Mouse (Mus musculus) intestine, embryonic 16.5 days (tissue): Measurements from ENCODE around the gene Mmp15. TPM values are rescaled to one million over a fixed set of nuclear protein-coding genes. Genes with fewer than 3 reads are reported as not detected.

Experiments used
- ATAC-seq: fragments of 200-750 bp; cut with Nextera tagmentation; 2 replicates; pipeline ENCODE4 v1.8.0; 2017; ENCODE audit warnings: moderate TSS enrichment, moderate library complexity
- H3K27ac ChIP-seq: fragments of 300-500 bp; sonication (generic); 2 replicates; pipeline ENCODE4 v1.5.1; 2014; ENCODE audit warnings: mild to moderate bottlenecking, low read length
- H3K27me3 ChIP-seq: fragments of 300-500 bp; sonication (generic); replicated peaks from 2 replicates; pipeline ENCODE4 v1.6.1; 2014; ENCODE audit warnings: low read length, control low read depth, mixed read lengths; ENCODE audit not compliant: control insufficient read depth, insufficient read depth
- H3K36me3 ChIP-seq: fragments of 300-500 bp; sonication (generic); 2 replicates; pipeline ENCODE4 v1.6.1; 2014; ENCODE audit warnings: low read length, control low read depth; ENCODE audit not compliant: control insufficient read depth, insufficient read depth
- H3K4me1 ChIP-seq: fragments of 300-500 bp; sonication (generic); 2 replicates; pipeline ENCODE4 v1.6.1; 2014; ENCODE audit warnings: low read length, control low read depth, mixed read lengths; ENCODE audit not compliant: control insufficient read depth, insufficient read depth
- H3K4me2 ChIP-seq: fragments of 300-500 bp; sonication (generic); 2 replicates; pipeline ENCODE4 v1.6.1; 2014; ENCODE audit warnings: low read depth, low read length, control low read depth
- H3K4me3 ChIP-seq: fragments of 300-500 bp; sonication (generic); 2 replicates; pipeline ENCODE4 v1.5.1; 2014; ENCODE audit warnings: mild to moderate bottlenecking, low read length
- H3K9ac ChIP-seq: fragments of 300-500 bp; sonication (generic); 2 replicates; pipeline ENCODE4 v1.6.1; 2014; ENCODE audit warnings: low read depth, low read length
- H3K9me3 ChIP-seq: fragments of 300-500 bp; sonication (generic); 2 replicates; pipeline ENCODE4 v1.6.1; 2016; ENCODE audit warnings: low read length, control low read depth; ENCODE audit not compliant: control insufficient read depth
- WGBS: fragments of 180-500 bp; shearing (Covaris S2); extraction: QIAGEN DNeasy Blood & Tissue Kit; methylation state at CpG from one replicate; pipeline ENCODE4 v1.1.7; 2014; 5-methylcytosine and 5-hydroxymethylcytosine counted together
- polyA plus RNA-seq: library from polyadenylated mRNA; unstranded; fragments of >200 nt; fragmentation: Nextera tagmentation; extraction: Ambion mirVana; gene quantifications from 2 replicates; pipeline ENCODE4 v1.2.1, GENCODE M21; 2015

The Mmp15 gene
- polyA plus RNA-seq, 1 experiment from 2014 or later: 7.9 TPM

GRCm38 (mm10) chr8:95396752-95397151 lies 44.7 kb downstream of the Mmp15 start:
- Histone ChIP-seq H3K27me3 (no peaks in the 10 kb centered on the region), H3K4me1 (peaks cover 10% of the 10 kb centered on the region), H3K9ac (no peak overlapping the region), H3K4me3 (no peak overlapping the region), H3K4me2 (no peak overlapping the region), H3K9me3 (no peaks in the 10 kb centered on the region), H3K36me3 (no peaks in the 10 kb centered on the region), H3K27ac (0 out of 2 replicates have a peak overlapping the region, but pooled peaks have one; percentile 7)
- ATAC-seq: no peak
- 63% methylated on average over 11 of the region's 11 CpGs for WGBS

GRCm38 (mm10) chr8:95397201-95397600 lies 45.1 kb downstream of the Mmp15 start:
- Histone ChIP-seq H3K4me1 (peaks cover 10% of the 10 kb centered on the region), H3K4me3 (no peak overlapping the region), H3K36me3 (no peaks in the 10 kb centered on the region), H3K4me2 (no peak overlapping the region), H3K9me3 (no peaks in the 10 kb centered on the region), H3K9ac (no peak overlapping the region), H3K27me3 (no peaks in the 10 kb centered on the region), H3K27ac (0 out of 2 replicates have a peak overlapping the region, but pooled peaks have one; percentile 7)
- ATAC-seq: no peak
- WGBS: 46% methylated on average over 5 of the region's 5 CpGs

- Histone ChIP-seq H3K4me1 (peaks cover 10% of the 10 kb centered on the region), H3K9me3 (no peaks in the 10 kb centered on the region), H3K36me3 (no peaks in the 10 kb centered on the region), H3K27me3 (no peaks in the 10 kb centered on the region), H3K27ac (no peak overlapping the region), H3K4me2 (no peak overlapping the region), H3K9ac (no peak overlapping the region), H3K4me3 (no peak overlapping the region)
- no peak for ATAC-seq
- WGBS: 75% methylated on average over 9 of the region's 9 CpGs
Observed at GRCm38 (mm10) chr8:95399131-95399530, 47.1 kb downstream of the Mmp15 start.

- 74% methylated on average over 7 of the region's 7 CpGs for WGBS
- no peak for ATAC-seq
Observed at GRCm38 (mm10) chr8:95401091-95401490, 49.0 kb downstream of the Mmp15 start.

GRCm38 (mm10) chr8:95409518-95409917 lies 57.5 kb downstream of the Mmp15 start:
- no peak overlapping the region for H3K4me2 ChIP-seq
- peak; percentile 46 for ATAC-seq
- 62% methylated on average over 5 of the region's 5 CpGs for WGBS
- no peaks in the 10 kb centered on the region for H3K27me3 ChIP-seq
- no peak overlapping the region for H3K27ac ChIP-seq
- no peak overlapping the region for H3K4me3 ChIP-seq
- no peak overlapping the region for H3K9ac ChIP-seq
- H3K36me3 ChIP-seq: no peaks in the 10 kb centered on the region
- H3K9me3 ChIP-seq: no peaks in the 10 kb centered on the region
- H3K4me1 ChIP-seq: peaks cover 8% of the 10 kb centered on the region; the same call in 1 of the 2 replicates

More at GRCm38 (mm10) chr8:95401091-95401490, 49.0 kb downstream of the Mmp15 start:
- Histone ChIP-seq H3K4me1 (peaks cover 7% of the 10 kb centered on the region), H3K4me3 (no peak overlapping the region), H3K4me2 (no peak overlapping the region), H3K27me3 (no peaks in the 10 kb centered on the region), H3K9ac (no peak overlapping the region), H3K36me3 (no peaks in the 10 kb centered on the region), H3K27ac (no peak overlapping the region), H3K9me3 (no peaks in the 10 kb centered on the region)

GRCm38 (mm10) chr8:95411309-95411972 lies 59.4 kb downstream of the Mmp15 start:
- Histone ChIP-seq H3K27ac (peak overlapping the region; percentile 28), H3K4me3 (no peak overlapping the region), H3K36me3 (no peaks in the 10 kb centered on the region), H3K9ac (no peak overlapping the region), H3K9me3 (no peaks in the 10 kb centered on the region), H3K4me1 (peaks cover 8% of the 10 kb centered on the region; the same call in 1 of the 2 replicates), H3K27me3 (no peaks in the 10 kb centered on the region), H3K4me2 (no peak overlapping the region)
- ATAC-seq: peak; percentile 56; the same call in 1 of the 2 replicates
- WGBS: 46% methylated on average over 10 of the region's 10 CpGs

GRCm38 (mm10) chr8:95422193-95422810 lies 70.2 kb downstream of the Mmp15 start:
- Histone ChIP-seq H3K9ac (no peak overlapping the region), H3K9me3 (no peaks in the 10 kb centered on the region), H3K36me3 (peaks cover 7% of the 10 kb centered on the region), H3K27ac (no peak overlapping the region), H3K4me1 (peaks cover 10% of the 10 kb centered on the region), H3K27me3 (no peaks in the 10 kb centered on the region), H3K4me2 (no peak overlapping the region), H3K4me3 (no peak overlapping the region)
- 90% methylated on average over 14 of the region's 14 CpGs for WGBS
- no peak for ATAC-seq

Other genes starting within 250 kb of the Mmp15 start
- 23.4 and 30.9 TPM in 2 replicates for gene Kifc3, start 149.5 kb upstream of the Mmp15 start, polyA plus RNA-seq
- gene Cngb1, start 45.7 kb upstream of the Mmp15 start, polyA plus RNA-seq: 0.49 and 0.65 TPM in 2 replicates
- not detected in 2 replicates for gene Tepp, start 41.7 kb upstream of the Mmp15 start, polyA plus RNA-seq
- gene Zfp319, start 20.3 kb upstream of the Mmp15 start, polyA plus RNA-seq: 4.5 and 5.2 TPM in 2 replicates
- gene Usb1, start 20.0 kb upstream of the Mmp15 start, polyA plus RNA-seq: 43.4 and 45.8 TPM in 2 replicates
- 100 and 113 TPM in 2 replicates for gene Cfap20, start 82.6 kb downstream of the Mmp15 start, polyA plus RNA-seq
- 5.1 and 5.5 TPM in 2 replicates for gene Csnk2a2, start 137.8 kb downstream of the Mmp15 start, polyA plus RNA-seq
- 0.13 TPM in 1 of 2 replicates, not detected in the other for gene Ccdc113, start 181.8 kb downstream of the Mmp15 start, polyA plus RNA-seq
- gene Prss54, start 224.1 kb downstream of the Mmp15 start, polyA plus RNA-seq: not detected in 2 replicates